Mouse (Mus musculus) hindlimb bud, embryonic 11.5 days (tissue): ENCODE data around the gene Unc119b.
A peak's percentile ranks its signal among the peaks of the same experiment; 100 is the strongest.
"Not testable (repeated sequence)": the region's sequence is repeated elsewhere in the genome, so short reads cannot be mapped to it uniquely, and the experiment has no call there.

Source experiments
- DNase-seq: peaks from one replicate; pipeline ENCODE4 v3.0.0-alpha.2; 2012; ENCODE audit warnings: low read depth, low spot score; ENCODE audit errors: extremely low spot score

Gene Unc119b

DNA sequence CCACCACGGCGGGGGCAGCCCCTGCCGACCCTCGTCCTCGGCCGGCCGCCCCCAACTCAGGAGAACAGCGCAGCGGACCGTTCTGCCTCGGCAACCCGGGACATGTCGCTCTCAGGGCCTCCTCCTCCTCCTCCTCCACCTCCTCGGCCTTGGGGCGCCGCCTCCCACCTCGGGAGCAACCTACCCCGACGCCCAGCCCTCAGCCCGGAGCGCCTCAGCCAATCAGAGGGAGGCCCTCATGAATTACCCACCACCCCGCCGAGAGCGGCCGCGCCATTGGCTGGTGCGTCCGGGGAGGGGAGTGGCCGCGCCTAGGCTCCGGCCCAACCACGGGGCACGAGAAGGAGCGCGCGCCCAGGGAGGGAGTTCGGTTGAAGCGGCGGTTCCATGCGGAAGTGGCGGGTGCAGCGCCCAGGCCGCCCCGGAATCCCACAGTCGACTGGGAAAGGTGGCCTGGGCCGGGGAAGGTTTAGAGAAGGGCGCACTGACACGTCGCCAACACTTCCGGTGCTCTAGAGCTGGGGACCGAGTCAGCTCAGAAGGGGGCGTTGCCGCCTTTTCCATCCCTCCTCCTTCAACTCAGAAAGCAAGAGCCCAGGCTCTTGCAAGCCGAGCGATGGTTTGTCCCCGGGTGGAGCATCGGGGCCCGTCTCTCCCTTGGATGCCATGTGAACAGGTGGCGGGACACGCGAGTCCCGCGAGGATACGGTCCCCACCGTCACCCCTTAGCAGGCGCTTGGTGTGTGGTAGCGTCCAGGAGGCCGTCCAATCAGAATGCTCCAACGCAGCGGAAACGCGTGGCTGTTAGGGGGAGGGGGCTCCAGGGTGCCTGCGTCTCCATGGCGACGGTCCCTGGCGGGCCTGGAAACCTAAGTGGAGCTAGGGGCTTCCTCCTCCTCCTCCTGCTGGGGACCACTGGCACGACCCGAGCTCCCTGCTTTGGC, 23.5 kb upstream of the Unc119b start, which contains the start of gene Mlec:
Gene Mlec, minus strand, starts transcription at position 140 of the 944 bp plus-strand sequence.
- peak; percentile 97 for DNase-seq

- DNase-seq: peak; percentile 35
Measured at GRCm38 (mm10) chr5:115156933-115157589, 22.3 kb upstream of the Unc119b start.

DNA sequence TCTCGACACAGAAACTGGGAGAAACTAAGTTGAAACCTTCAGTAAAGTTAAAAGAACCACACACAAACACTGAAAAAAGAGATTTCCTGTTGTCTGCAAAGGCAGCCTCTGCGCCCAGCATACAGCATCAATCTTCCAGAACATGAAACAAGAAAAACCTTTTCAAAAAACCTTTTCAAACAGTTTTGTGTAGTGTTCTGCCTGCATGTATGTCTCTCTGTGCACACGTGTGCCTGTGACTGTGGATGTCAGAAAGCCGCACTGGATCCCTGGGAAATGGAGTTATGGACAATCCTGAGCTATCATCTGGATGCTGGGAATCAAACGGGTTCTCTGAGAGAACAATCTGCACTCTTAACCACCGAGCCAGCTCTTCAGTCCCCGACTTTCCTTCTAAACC, 21.6 kb upstream of the Unc119b start:
- DNase-seq: no peak

GRCm38 (mm10) chr5:115155831-115156230, 21.1 kb upstream of the Unc119b start:
- no peak for DNase-seq

GRCm38 (mm10) chr5:115155156-115155631, 20.4 kb upstream of the Unc119b start:
- DNase-seq: no peak

- no peak for DNase-seq
Measured at GRCm38 (mm10) chr5:115152132-115152956, 17.6 kb upstream of the Unc119b start.

DNA sequence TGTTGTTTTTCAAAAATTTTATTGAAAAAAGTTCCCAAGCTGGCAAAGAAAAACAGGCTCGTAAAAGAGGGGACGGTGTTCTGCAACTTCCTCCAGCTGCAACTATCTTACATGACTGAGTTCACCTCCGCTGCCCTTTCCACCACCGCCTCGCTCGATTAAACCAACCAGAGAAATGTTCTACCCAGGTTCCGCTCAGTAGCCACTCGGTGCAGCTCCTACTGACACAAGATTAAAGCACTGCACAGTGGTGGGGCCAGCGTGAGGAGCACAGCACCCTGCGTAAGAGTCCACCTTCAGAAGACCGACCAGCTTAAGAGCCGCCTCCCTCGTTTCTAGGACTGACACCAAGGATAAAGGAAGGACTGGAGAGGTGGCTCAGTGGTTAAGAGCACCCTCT, 16.7 kb upstream of the Unc119b start:
- no peak for DNase-seq

GRCm38 (mm10) chr5:115150991-115151390, 16.2 kb upstream of the Unc119b start:
- no peak for DNase-seq

GRCm38 (mm10) chr5:115149675-115150459, 15.1 kb upstream of the Unc119b start:
- DNase-seq: no peak

DNA sequence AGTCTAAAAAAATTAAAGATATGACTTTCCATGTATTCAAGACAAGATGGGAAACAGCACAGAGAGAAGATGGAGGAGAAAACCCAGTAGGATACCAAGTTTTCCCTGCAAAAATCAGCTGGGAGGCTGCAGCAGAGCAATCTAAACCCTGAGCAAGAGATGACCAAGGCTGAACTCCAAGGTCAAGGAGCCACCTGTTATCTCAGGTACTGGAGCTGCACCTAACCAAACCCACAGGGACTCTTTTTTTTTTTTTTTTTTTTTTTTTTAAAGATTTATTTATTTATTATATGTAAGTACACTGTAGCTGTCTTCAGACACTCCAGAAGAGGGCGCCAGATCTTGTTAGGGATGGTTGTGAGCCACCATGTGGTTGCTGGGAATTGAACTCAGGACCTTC, 14.1 kb upstream of the Unc119b start:
- DNase-seq: not testable (repeated sequence)

DNA sequence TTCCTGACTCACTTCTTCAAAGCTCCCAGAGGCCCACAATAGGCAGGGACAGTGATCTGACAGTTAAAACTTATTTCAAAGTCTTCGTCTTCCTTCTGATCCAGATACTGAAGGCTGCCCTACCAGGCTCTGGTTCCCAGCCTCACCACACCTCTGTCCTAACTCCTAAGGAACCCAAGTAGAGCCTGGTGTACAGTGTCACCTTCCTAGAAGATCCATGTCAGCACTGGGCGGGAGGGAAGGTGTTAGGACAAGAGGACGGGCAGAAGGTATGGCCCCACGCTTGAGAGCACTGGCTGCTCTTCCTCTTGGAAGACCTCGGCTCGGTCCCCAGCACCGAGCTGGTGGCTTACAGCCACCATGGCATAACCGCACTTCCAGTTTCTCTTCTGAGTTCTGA, 13.6 kb upstream of the Unc119b start:
- no peak for DNase-seq

DNA sequence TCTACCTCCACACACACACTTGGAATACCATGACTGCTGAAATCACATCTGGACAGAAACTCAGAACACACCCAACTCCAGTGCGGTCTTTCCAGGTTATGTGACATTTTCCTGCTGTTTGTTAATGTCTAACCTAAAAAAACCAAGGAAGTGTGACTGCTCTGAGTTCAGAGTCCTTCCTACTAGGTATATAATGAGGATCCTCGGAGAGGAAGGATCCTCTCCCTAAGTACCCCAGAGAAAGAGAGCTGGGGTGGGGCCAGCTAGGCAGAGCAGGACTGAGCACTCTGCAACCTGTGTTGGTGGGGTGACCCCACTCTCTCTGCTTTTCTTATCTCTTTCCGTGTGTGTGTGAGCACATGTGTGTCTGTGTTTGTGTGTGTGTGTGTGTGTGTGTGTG, 12.6 kb upstream of the Unc119b start:
- DNase-seq: no peak

DNA sequence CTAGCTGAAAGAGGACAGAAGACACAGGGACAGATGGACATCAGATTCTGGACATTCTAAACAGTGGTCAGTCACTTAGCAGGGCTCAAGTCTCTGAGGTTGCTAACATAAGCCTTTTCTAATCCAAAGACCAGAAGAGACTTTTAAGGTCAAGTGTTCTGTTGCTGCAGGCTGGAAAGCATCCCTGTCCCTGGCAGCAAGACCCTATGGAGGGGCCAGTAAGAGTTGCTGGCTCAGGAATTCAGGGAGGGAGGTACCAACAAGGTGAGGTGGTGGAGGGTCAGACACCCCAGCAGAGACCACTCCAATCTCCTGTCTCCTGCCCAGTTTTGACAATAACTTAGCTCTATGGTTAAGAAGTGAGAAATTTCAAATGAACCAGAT, 12.0 kb upstream of the Unc119b start:
- DNase-seq: no peak

DNA sequence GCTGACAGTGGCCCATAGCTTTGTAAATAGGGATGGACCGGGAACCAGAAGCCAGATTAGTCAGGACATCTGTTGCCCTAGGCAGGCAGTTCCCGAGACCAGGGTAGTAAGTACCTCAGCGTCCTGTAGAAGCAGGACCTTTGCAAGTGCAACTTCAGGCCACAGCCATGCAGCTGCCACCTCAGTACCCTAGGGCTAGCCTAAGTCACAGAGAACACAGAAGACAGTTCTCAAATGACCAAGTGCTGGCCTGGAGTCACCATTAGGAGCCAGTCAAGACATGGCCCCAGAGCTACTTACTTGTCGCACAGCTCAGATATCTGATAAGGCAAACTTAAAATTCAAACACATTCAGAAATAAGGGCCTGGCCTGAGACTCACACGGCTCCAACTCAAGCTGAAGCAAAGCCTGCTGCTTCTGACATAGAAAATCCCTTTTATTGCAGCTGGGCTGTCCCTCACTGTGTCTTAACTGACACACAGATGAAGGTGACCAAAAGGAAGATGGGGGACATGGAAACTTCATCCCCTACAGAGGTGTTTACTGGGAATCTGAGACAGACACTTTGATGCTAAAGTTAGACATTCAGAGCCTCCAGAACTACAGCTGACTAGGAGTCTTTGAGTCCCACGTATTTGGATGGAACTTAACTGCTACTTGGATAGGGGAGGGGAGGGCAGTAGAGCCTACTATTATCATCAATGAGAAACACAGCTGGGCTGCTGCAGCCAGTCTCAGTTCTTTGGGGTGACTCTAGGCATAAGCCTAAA, 11.4 kb upstream of the Unc119b start:
- DNase-seq: no peak

- no peak for DNase-seq
Measured at GRCm38 (mm10) chr5:115145253-115145968, 10.6 kb upstream of the Unc119b start.

GRCm38 (mm10) chr5:115144471-115144870, 9.7 kb upstream of the Unc119b start:
- DNase-seq: no peak

DNA sequence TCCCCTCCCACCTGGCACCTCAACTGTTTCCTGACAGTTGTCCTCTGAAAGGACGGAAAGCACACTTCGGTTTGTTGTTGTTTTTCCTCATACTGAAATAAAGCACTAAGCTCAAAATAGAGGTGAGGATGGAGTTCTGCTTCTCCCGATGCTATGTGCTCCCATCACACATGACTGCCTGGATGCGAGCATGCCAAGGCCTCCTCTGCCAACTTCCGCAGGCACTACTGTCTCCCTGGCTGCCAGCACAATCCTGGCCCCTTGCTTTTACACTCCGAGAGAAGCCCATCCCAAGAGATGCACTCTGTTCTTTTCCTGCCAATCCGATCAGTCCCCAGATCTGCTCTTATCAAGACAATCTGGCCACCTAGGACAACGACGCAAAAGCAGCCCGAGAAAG, 8.8 kb upstream of the Unc119b start:
- no peak for DNase-seq

DNA sequence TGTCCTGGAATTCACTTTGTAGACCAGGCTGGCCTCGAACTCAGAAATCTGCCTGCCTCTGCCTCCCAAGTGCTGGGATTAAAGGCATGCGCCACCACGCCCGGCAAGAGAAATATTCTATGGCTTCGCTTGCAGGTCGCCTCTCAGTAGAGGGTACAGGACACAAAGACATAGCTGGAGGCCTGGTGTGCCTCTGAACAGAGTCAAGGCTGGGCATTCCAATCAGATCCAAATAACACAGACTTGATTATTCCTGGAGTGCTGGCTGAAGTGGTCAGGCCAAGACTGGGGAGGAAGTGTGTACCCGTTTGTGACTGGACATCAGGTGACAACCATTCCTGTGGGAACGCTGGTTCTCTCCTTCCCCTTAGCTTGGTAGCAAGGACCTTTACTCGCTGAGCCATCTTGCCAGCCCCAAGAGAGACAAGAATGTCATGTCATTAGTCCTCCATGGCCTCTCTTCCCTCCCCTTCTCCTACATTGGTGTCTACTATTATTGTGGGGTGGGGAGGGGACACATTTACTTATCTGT, 7.5 kb upstream of the Unc119b start:
- no peak for DNase-seq

- no peak for DNase-seq
Measured at GRCm38 (mm10) chr5:115140726-115141125, 6.0 kb upstream of the Unc119b start.
